Comparison of ENCODE assay signal across 11 mouse cellular contexts in the genomic region with DNA sequence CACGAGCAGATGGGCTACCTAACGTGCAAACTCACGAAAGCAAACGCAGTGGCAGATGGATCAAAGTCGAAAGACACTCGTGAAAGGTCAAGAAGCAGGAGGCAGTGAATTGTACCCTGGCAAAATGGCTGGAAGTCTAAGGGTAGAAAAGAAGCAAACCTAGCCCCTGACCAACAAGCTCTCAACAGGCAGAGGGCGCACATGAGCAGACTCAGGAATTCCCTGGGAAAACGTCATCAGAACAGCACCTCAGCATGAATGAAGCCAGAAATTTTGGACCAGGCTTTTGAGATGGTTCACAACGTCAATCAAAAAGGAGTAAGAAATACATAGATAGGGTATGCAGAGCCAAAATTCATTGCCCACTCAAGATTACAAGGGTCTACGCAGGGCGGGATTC. TPM values are rescaled to one million over a fixed set of nuclear protein-coding genes. Genes with fewer than 3 reads are reported as not detected.
A peak's percentile ranks its signal among the peaks of the same experiment; 100 is the strongest.
DNase-seq lines count a peak whose midpoint lies in the region; ATAC-seq lines count a peak whose summit lies in the region.
"Not testable (repeated sequence)": the region's sequence is repeated elsewhere in the genome, so short reads cannot be mapped to it uniquely, and the experiment has no call there.
"Had no signal": no experiment of that assay in that cellular context is flagged by ENCODE, and none has a peak within 500 bp of the region (broad histone marks: within the 10 kb centered on the region; RNA-seq: fewer than 3 reads in every experiment).

No protein-coding gene starts in this region.

- DNase-seq in CD4-positive, CD25-positive, alpha-beta regulatory T cell, adult 2 months (ENCODE audit: low read depth, low spot score), result peak; percentile 13
- DNase-seq in cerebellum, adult 9-10 months, result peak; percentile 5
- peak; percentile 83 for DNase-seq in forebrain, embryonic 14.5 days (ENCODE audit: low spot score)
- peak; percentile 81 for DNase-seq in hindbrain, embryonic 11.5 days (ENCODE audit: low spot score)
- peak; percentile 8 for DNase-seq in kidney, postnatal 14 days
- peak; percentile 11 to 36 for DNase-seq in left cerebral cortex, postnatal 36 days (ENCODE audit: low spot score in 2 of 2)
- DNase-seq in mesoderm, embryonic 11.5 days (ENCODE audit: low read depth, low spot score), result peak; percentile 20
- peak; percentile 51 to 68 for DNase-seq in right cerebral cortex, postnatal 10 days (ENCODE audit: low spot score in 2 of 2)

- not testable (repeated sequence) for H3K4me1 ChIP-seq in forebrain, embryonic 14.5 days (ENCODE audit: control insufficient read depth, insufficient read depth, low read length); hindbrain, embryonic 11.5 days (replicated peaks; ENCODE audit: control insufficient read depth, insufficient read depth, low read length)

- H3K4me2 ChIP-seq in forebrain, embryonic 14.5 days (ENCODE audit: low read length); hindbrain, embryonic 11.5 days (replicated peaks; ENCODE audit: low read depth, low read length): not testable (repeated sequence)

- WGBS in forebrain, embryonic 14.5 days, result 6% methylated on average over 5 of the region's 11 CpGs
- 5% methylated on average over 5 of the region's 11 CpGs for WGBS in hindbrain, embryonic 11.5 days

- not testable (repeated sequence) for H3K27me3 ChIP-seq in forebrain, embryonic 14.5 days (replicated peaks; ENCODE audit: control insufficient read depth, insufficient read depth, low read length); hindbrain, embryonic 11.5 days (ENCODE audit: control insufficient read depth, insufficient read depth, low read length)

- not testable (repeated sequence) for H3K9me3 ChIP-seq in forebrain, embryonic 14.5 days (replicated peaks; ENCODE audit: control insufficient read depth, low read length); hindbrain, embryonic 11.5 days (ENCODE audit: control insufficient read depth, low read length)

- not testable (repeated sequence) for ATAC-seq in forebrain, embryonic 14.5 days; hindbrain, embryonic 11.5 days (ENCODE audit: low FRiP score)

- not testable (repeated sequence) for H3K36me3 ChIP-seq in forebrain, embryonic 14.5 days (ENCODE audit: control insufficient read depth, insufficient read depth, low read length); hindbrain, embryonic 11.5 days (ENCODE audit: control insufficient read depth, insufficient read depth, low read length)

- intact Hi-C loops in left cerebral cortex, postnatal 36 days (cut with DNase I), result not testable (repeated sequence)

- H3K4me3 ChIP-seq in forebrain, embryonic 14.5 days (ENCODE audit: low read depth, low read length); hindbrain, embryonic 11.5 days (ENCODE audit: low read depth, low read length): not testable (repeated sequence)

- not testable (repeated sequence) for H3K9ac ChIP-seq in forebrain, embryonic 14.5 days (ENCODE audit: low read length); hindbrain, embryonic 11.5 days (ENCODE audit: low read depth, low read length)

- H3K27ac ChIP-seq in forebrain, embryonic 14.5 days (ENCODE audit: low read depth, low read length); hindbrain, embryonic 11.5 days (ENCODE audit: low read depth, low read length): not testable (repeated sequence)

RNA-seq across cellular contexts. Expression of a gene that starts 1.0 kb away (rescaled TPM):
- 0.32 and 0.51 TPM in 2 replicates for polyA plus RNA-seq in forebrain, embryonic 14.5 days (2014; fragmentation: Nextera tagmentation; extraction: Ambion mirVana)
- polyA plus RNA-seq in hindbrain, embryonic 11.5 days (2014; fragmentation: Nextera tagmentation; extraction: Ambion mirVana), result 0.10 TPM in 1 of 2 replicates, not detected in the other
- total RNA-seq in left cerebral cortex, postnatal 36 days (2021), result under 1 TPM; 0.42 to 1.00 TPM
- total RNA-seq: neutrophil, adult 5-6 weeks had no signal

RNA-seq across cellular contexts. Expression of a gene that starts 49.0 kb away (rescaled TPM):
- polyA plus RNA-seq in forebrain, embryonic 14.5 days (2014; fragmentation: Nextera tagmentation; extraction: Ambion mirVana), result not detected in 2 replicates
- not detected in 2 replicates for polyA plus RNA-seq in hindbrain, embryonic 11.5 days (2014; fragmentation: Nextera tagmentation; extraction: Ambion mirVana)
- not detected for total RNA-seq in left cerebral cortex, postnatal 36 days (2021)
- total RNA-seq: heart, adult 18-20 months; neutrophil, adult 5-6 weeks had no signal
- polyA plus RNA-seq: kidney, embryonic 16.5 days had no signal

Comparison
In these comparisons a context has a peak if more than half of its experiments do, and no peak if none do; other contexts are left out.
1. DNase-seq: peak in every context shown above with its lines; median percentile 83 in forebrain, embryonic 14.5 days; 81 in hindbrain, embryonic 11.5 days; 60 in right cerebral cortex, postnatal 10 days; 24 in left cerebral cortex, postnatal 36 days; 20 in mesoderm, embryonic 11.5 days; 13 in CD4-positive, CD25-positive, alpha-beta regulatory T cell, adult 2 months; 8 in kidney, postnatal 14 days; 5 in cerebellum, adult 9-10 months.